10 mouse cellular contexts compared by ENCODE assay signal in the genomic region with DNA sequence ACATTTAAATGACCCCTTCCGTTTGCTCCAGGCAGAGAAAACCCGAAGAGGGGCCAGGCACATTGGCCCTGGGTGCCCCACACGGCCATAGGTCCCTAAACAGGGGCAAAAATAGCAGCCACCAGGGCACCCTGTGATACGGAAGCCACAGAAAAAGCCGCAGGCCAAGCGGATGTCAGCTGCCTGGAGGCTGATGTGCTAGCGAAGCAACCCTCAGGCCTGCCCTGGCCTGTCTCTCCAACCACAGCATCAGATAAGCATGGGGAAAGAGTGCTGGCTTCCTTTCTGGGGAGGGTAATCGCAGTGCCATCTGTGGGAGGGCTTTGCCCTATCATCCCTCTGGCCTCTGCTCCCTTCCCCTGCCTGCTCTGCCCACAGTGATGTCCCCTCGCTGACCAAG. TPM values are rescaled to one million over a fixed set of nuclear protein-coding genes. Genes with fewer than 3 reads are reported as not detected.
A peak's percentile ranks its signal among the peaks of the same experiment; 100 is the strongest.
DNase-seq lines count a peak whose midpoint lies in the region; ATAC-seq and TF ChIP-seq lines count a peak whose summit lies in the region.
"Had no signal": no experiment of that assay in that cellular context is flagged by ENCODE, and none has a peak within 500 bp of the region (broad histone marks: within the 10 kb centered on the region; RNA-seq: fewer than 3 reads in every experiment).

No protein-coding gene starts in this region.

- no peak overlapping the region for H3K4me3 ChIP-seq in bone marrow macrophage, adult 2 months (ENCODE audit: insufficient read depth, low read length)
- no peak overlapping the region for H3K4me3 ChIP-seq in forebrain, embryonic 13.5 days
- H3K4me3 ChIP-seq in hindbrain, embryonic 10.5 days, result no peak overlapping the region
- no peak overlapping the region for H3K4me3 ChIP-seq in forebrain, embryonic 16.5 days (replicated peaks; ENCODE audit: low read length)
- H3K4me3 ChIP-seq: heart, adult 2 months; kidney, embryonic 15.5 days had no signal

- 91% methylated on average over 9 of the region's 9 CpGs for WGBS in forebrain, embryonic 13.5 days
- 86% methylated on average over 9 of the region's 9 CpGs for WGBS in hindbrain, embryonic 10.5 days
- 89% methylated on average over 8 of the region's 9 CpGs for WGBS in forebrain, embryonic 16.5 days

- H3K36me3 ChIP-seq in forebrain, embryonic 13.5 days (ENCODE audit: poor library complexity, severe bottlenecking), result no peaks in the 10 kb centered on the region
- H3K36me3 ChIP-seq in hindbrain, embryonic 10.5 days, result no peaks in the 10 kb centered on the region
- no peaks in the 10 kb centered on the region for H3K36me3 ChIP-seq in forebrain, embryonic 16.5 days (ENCODE audit: control insufficient read depth, insufficient read depth)
- H3K36me3 ChIP-seq: kidney, embryonic 15.5 days had no signal

- no peaks in the 10 kb centered on the region for H3K27me3 ChIP-seq in forebrain, embryonic 13.5 days
- H3K27me3 ChIP-seq in hindbrain, embryonic 10.5 days (ENCODE audit: insufficient read depth, poor library complexity, severe bottlenecking), result peaks cover 10% of the 10 kb centered on the region; the same call in 1 of the 2 replicates
- peaks cover 13% of the 10 kb centered on the region for H3K27me3 ChIP-seq in forebrain, embryonic 16.5 days (replicated peaks; ENCODE audit: control insufficient read depth, insufficient read depth, low read length)

- DNase-seq in layer of hippocampus, adult 11-12 months (ENCODE audit: low spot score), result peak; percentile 67
- no peak for DNase-seq in layer of hippocampus, postnatal 36 days
- peak; percentile 82 for DNase-seq in thymus, postnatal 25 days
- DNase-seq in hindbrain, embryonic 10.5 days (ENCODE audit: low spot score), result no peak

- no peaks in the 10 kb centered on the region for H3K9me3 ChIP-seq in forebrain, embryonic 13.5 days (replicated peaks)
- no peaks in the 10 kb centered on the region for H3K9me3 ChIP-seq in hindbrain, embryonic 10.5 days
- no peaks in the 10 kb centered on the region for H3K9me3 ChIP-seq in forebrain, embryonic 16.5 days (ENCODE audit: control insufficient read depth, low read length)
- H3K9me3 ChIP-seq: kidney, embryonic 15.5 days had no signal

- peak; percentile 93 for ATAC-seq in megakaryocyte, adult 5-6 weeks (ENCODE audit: poor library complexity, severe bottlenecking)
- ATAC-seq in forebrain, embryonic 13.5 days, result no peak
- no peak for ATAC-seq in forebrain, embryonic 16.5 days

- no peak overlapping the region for H3K9ac ChIP-seq in forebrain, embryonic 13.5 days
- H3K9ac ChIP-seq in forebrain, embryonic 16.5 days (replicated peaks; ENCODE audit: low read depth, low read length), result no peak overlapping the region
- H3K9ac ChIP-seq: kidney, embryonic 15.5 days had no signal

- H3K27ac ChIP-seq in bone marrow macrophage, adult 2 months (ENCODE audit: insufficient read depth, low read depth, low read length), result peak overlapping the region; percentile 91
- H3K27ac ChIP-seq in forebrain, embryonic 13.5 days, result no peak overlapping the region
- H3K27ac ChIP-seq in hindbrain, embryonic 10.5 days, result no peak overlapping the region
- no peak overlapping the region for H3K27ac ChIP-seq in forebrain, embryonic 16.5 days (ENCODE audit: low read length)
- H3K27ac ChIP-seq: heart, adult 2 months; kidney, embryonic 15.5 days had no signal

- H3K4me2 ChIP-seq in forebrain, embryonic 13.5 days, result no peak overlapping the region
- H3K4me2 ChIP-seq in forebrain, embryonic 16.5 days (ENCODE audit: low read length), result no peak overlapping the region
- H3K4me2 ChIP-seq: kidney, embryonic 15.5 days had no signal

- H3K4me1 ChIP-seq in bone marrow macrophage, adult 2 months (ENCODE audit: control insufficient read depth, insufficient read depth, low read length), result peaks cover 59% of the 10 kb centered on the region
- peaks cover 47% of the 10 kb centered on the region for H3K4me1 ChIP-seq in forebrain, embryonic 13.5 days
- peaks cover 62% of the 10 kb centered on the region for H3K4me1 ChIP-seq in hindbrain, embryonic 10.5 days (replicated peaks)
- H3K4me1 ChIP-seq in forebrain, embryonic 16.5 days (replicated peaks; ENCODE audit: control insufficient read depth, insufficient read depth, low read length), result peaks cover 37% of the 10 kb centered on the region
- H3K4me1 ChIP-seq: kidney, embryonic 15.5 days had no signal

- TF ChIP-seq POLR2A in bone marrow macrophage, adult 2 months (IDR thresholded peaks at IDR 0.05; ENCODE audit: borderline replicate concordance, low read depth, low read length), result no peak

- no peak for TF ChIP-seq CTCF in bone marrow macrophage, adult 2 months (IDR thresholded peaks at IDR 0.05; ENCODE audit: low read depth, low read length)

RNA-seq across cellular contexts. Expression of a gene that starts 26.1 kb away (rescaled TPM):
- 10 to 100 TPM; 18.6 to 20.9 TPM for total RNA-seq in layer of hippocampus, postnatal 36 days (2021)
- 3.1 and 3.2 TPM in 2 replicates for polyA plus RNA-seq in bone marrow macrophage, adult 2 months (2012; ENCODE audit: insufficient read depth, insufficient read length, missing spikeins)
- not detected in 2 replicates for total RNA-seq in megakaryocyte, adult 5-6 weeks (2015)
- total RNA-seq in megakaryocyte, adult 5-6 weeks (2017), result not detected in 2 replicates
- 17.9 and 20.6 TPM in 2 replicates for polyA plus RNA-seq in forebrain, embryonic 13.5 days (2015; fragmentation: Nextera tagmentation; extraction: Ambion mirVana)
- polyA plus RNA-seq in hindbrain, embryonic 10.5 days (2016; fragmentation: Nextera tagmentation; extraction: Ambion mirVana), result 29.6 and 29.8 TPM in 2 replicates
- 17.6 and 22.9 TPM in 2 replicates for polyA plus RNA-seq in forebrain, embryonic 16.5 days (2015; fragmentation: Nextera tagmentation; extraction: Ambion mirVana)

Comparison
In these comparisons a context has a peak if more than half of its experiments do, and no peak if none do; other contexts are left out.
1. DNase-seq: peak in layer of hippocampus, adult 11-12 months (single experiment) and thymus, postnatal 25 days (single experiment); none in layer of hippocampus, postnatal 36 days (0 of 2) and hindbrain, embryonic 10.5 days (single experiment).